Mouse (Mus musculus): ENCODE results near the gene Gm10642.

GRCm38 (mm10) chr9:70669197-70669596 is 13.1 kb downstream of the Gm10642 start:
- TF ChIP-seq GATA1 (IDR thresholded peaks at IDR 0.05; ENCODE audit: borderline replicate concordance, low read length), result no peak
- no peak for TF ChIP-seq FLI1 (IDR thresholded peaks at IDR 0.05; ENCODE audit: low read length)
